Mouse (Mus musculus) limb, embryonic 15.5 days (tissue): ENCODE results near the gene Itm2b. TPM values are rescaled to one million over a fixed set of nuclear protein-coding genes. Genes with fewer than 3 reads are reported as not detected.
A peak's percentile ranks its signal among the peaks of the same experiment; 100 is the strongest.

Source experiments
- ATAC-seq: fragments of 200-750 bp; cut with Nextera tagmentation; 2 replicates; pipeline ENCODE4 v1.8.0; 2017; ENCODE audit warnings: low read depth, moderate TSS enrichment; ENCODE audit not compliant: insufficient number of reproducible peaks, low FRiP score, low TSS enrichment
- H3K27ac ChIP-seq: fragments of 300-500 bp; sonication (generic); 2 replicates; pipeline ENCODE4 v1.5.1; 2015; ENCODE audit warnings: moderate library complexity, mild to moderate bottlenecking, inconsistent platforms
- H3K27me3 ChIP-seq: fragments of 300-500 bp; sonication (generic); 2 replicates; pipeline ENCODE4 v1.6.1; 2015; ENCODE audit warnings: inconsistent platforms
- H3K36me3 ChIP-seq: fragments of 300-500 bp; sonication (generic); 2 replicates; pipeline ENCODE4 v1.6.1; 2015; ENCODE audit warnings: inconsistent platforms
- H3K4me1 ChIP-seq: fragments of 300-500 bp; sonication (generic); 2 replicates; pipeline ENCODE4 v1.6.1; 2015; ENCODE audit warnings: inconsistent platforms
- H3K4me2 ChIP-seq: fragments of 300-500 bp; sonication (generic); 2 replicates; pipeline ENCODE4 v1.6.1; 2015; ENCODE audit warnings: mild to moderate bottlenecking, inconsistent platforms
- H3K4me3 ChIP-seq: fragments of 300-500 bp; sonication (generic); 2 replicates; pipeline ENCODE4 v1.5.1; 2015; ENCODE audit warnings: mild to moderate bottlenecking, inconsistent platforms
- H3K9ac ChIP-seq: fragments of 300-500 bp; sonication (generic); 2 replicates; pipeline ENCODE4 v1.6.1; 2015; ENCODE audit warnings: inconsistent platforms
- H3K9me3 ChIP-seq: fragments of 300-500 bp; sonication (generic); 2 replicates; pipeline ENCODE4 v1.6.1; 2016; ENCODE audit warnings: inconsistent platforms
- WGBS: fragments of 180-500 bp; shearing (Covaris S2); methylation state at CpG from one replicate; pipeline ENCODE4 v1.1.7; 2015; 5-methylcytosine and 5-hydroxymethylcytosine counted together
- polyA plus RNA-seq: library from polyadenylated mRNA; unstranded; fragments of >200 nt; fragmentation: Nextera tagmentation; extraction: Ambion mirVana; gene quantifications from 2 replicates; pipeline ENCODE4 v1.2.1, GENCODE M21; 2015

The Itm2b gene
- polyA plus RNA-seq, 1 experiment from 2014 or later, result 1,189 TPM

GRCm38 (mm10) chr14:73331386-73331785 lies 53.7 kb downstream of the Itm2b start:
- H3K4me2 ChIP-seq, result no peak overlapping the region
- no peak overlapping the region for H3K4me3 ChIP-seq
- H3K4me1 ChIP-seq, result 0 out of 2 replicates have a peak, but pooled peaks cover 7% of the 10 kb centered on the region
- no peak overlapping the region for H3K9ac ChIP-seq
- H3K27me3 ChIP-seq, result no peaks in the 10 kb centered on the region
- no peaks in the 10 kb centered on the region for H3K36me3 ChIP-seq
- H3K27ac ChIP-seq, result no peak overlapping the region
- no peaks in the 10 kb centered on the region for H3K9me3 ChIP-seq
- no peak for ATAC-seq
- WGBS, result 86% methylated on average over 4 of the region's 4 CpGs

DNA sequence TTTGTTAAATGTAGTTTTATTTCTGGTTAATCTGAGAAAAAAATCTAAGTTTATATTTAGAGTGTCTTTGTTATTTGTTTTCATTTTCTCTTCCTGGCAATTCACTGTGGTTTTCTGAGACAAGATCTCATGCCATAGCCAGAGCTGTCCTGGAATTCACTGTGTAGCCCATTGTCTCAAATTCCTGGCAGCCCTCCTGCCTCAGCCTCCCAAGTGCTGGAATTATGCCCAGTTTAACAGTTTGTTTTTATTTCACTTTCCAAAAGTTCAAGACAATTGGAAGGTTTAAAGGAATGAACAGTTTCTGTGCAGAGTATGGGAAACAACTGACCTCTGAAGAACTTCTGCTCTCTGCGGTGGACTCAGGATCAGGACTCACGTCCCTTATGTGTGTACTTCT lies 55.2 kb downstream of the Itm2b start:
- ATAC-seq, result no peak
- H3K27me3 ChIP-seq, result no peaks in the 10 kb centered on the region
- WGBS, result 83% methylated on average over 2 of the region's 2 CpGs

GRCm38 (mm10) chr14:73326511-73326910 lies 58.6 kb downstream of the Itm2b start:
- WGBS, result 5% methylated on average over 8 of the region's 8 CpGs
- H3K4me2 ChIP-seq, result peak overlapping the region; percentile 89
- peaks cover 13% of the 10 kb centered on the region for H3K4me1 ChIP-seq
- H3K27me3 ChIP-seq, result no peaks in the 10 kb centered on the region
- no peaks in the 10 kb centered on the region for H3K9me3 ChIP-seq
- no peak for ATAC-seq
- no peaks in the 10 kb centered on the region for H3K36me3 ChIP-seq
- H3K27ac ChIP-seq, result peak overlapping the region; percentile 88
- H3K9ac ChIP-seq, result 0 out of 2 replicates have a peak overlapping the region, but pooled peaks have one; percentile 76
- peak overlapping the region; percentile 88 for H3K4me3 ChIP-seq

More for the DNA sequence above, 55.2 kb downstream of the Itm2b start:
- Histone ChIP-seq H3K27ac (no peak overlapping the region), H3K4me1 (0 out of 2 replicates have a peak, but pooled peaks cover 10% of the 10 kb centered on the region), H3K4me2 (no peak overlapping the region), H3K9me3 (no peaks in the 10 kb centered on the region), H3K36me3 (no peaks in the 10 kb centered on the region), H3K9ac (no peak overlapping the region), H3K4me3 (no peak overlapping the region)

DNA sequence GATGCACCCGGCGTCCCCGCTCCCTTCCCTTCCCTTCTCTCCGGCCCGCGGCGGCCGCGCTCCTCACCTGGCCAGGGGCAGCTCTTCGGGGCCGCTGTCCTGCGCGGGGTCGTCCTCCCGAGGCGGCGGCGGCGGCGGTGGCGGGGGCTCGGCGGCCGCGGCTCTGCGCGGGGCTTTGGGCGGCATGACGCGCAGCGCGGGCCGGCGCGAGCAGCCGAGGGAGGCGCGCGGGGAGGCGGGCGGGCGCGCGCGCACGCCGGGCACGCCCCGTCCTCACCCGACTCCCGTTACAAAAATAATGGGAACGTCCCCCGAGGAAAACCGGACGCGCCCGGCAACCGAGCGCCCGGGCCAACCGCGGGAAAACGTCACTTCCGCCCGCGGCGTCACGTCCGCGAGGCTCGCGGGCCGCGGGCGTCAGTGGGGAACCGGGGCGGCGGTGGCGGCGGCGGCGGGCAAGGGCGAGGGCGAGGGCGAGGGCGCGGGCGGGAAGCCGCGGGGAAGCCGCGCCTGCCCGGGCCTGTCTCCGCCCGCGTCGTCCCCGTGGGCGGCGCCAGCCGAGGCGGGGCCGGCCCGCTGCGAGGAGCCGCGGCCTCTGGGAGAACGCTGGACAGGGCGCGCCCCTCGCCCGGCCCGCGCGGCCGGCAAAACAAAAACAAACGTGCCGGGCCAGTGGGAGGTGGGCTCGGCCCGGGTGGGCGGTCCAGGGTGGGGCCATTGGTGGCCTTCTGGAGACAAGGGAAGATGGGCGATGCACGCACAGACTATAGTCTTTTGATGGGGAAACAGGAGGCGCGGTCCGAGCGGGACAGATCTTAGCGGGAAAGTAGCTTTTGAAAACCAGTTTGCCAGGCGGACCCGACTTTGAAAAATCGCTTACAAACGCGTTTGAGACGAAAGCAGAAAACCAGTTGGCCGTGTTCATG lies 59.4 kb downstream of the Itm2b start, which contains the start of gene Rb1:
Gene Rb1, minus strand, starts transcription at position 367 of the 926 bp plus-strand sequence.
- peaks cover 13% of the 10 kb centered on the region for H3K4me1 ChIP-seq
- under 1% methylated on average over 125 of the region's 135 CpGs for WGBS
- peak; percentile 90 for ATAC-seq
- peak within 1 kb of the TSS; percentile 89 for H3K4me2 ChIP-seq
- no peaks in the 10 kb centered on the region for H3K9me3 ChIP-seq
- H3K36me3 ChIP-seq, result no peaks in the 10 kb centered on the region
- H3K9ac ChIP-seq, result peak within 1 kb of the TSS; percentile 76
- H3K27ac ChIP-seq, result peak within 1 kb of the TSS; percentile 88
- no peaks in the 10 kb centered on the region for H3K27me3 ChIP-seq
- H3K4me3 ChIP-seq, result peak within 1 kb of the TSS; percentile 88

- peak overlapping the region; percentile 88 for H3K4me3 ChIP-seq
- H3K27me3 ChIP-seq, result no peaks in the 10 kb centered on the region
- 0 out of 2 replicates have a peak, but pooled peaks have one; percentile 20 for ATAC-seq
- H3K9me3 ChIP-seq, result no peaks in the 10 kb centered on the region
- H3K36me3 ChIP-seq, result no peaks in the 10 kb centered on the region
- H3K4me2 ChIP-seq, result peak overlapping the region; percentile 89
- H3K27ac ChIP-seq, result peak overlapping the region; percentile 88
- peak overlapping the region; percentile 76 for H3K9ac ChIP-seq
- peaks cover 13% of the 10 kb centered on the region for H3K4me1 ChIP-seq
- under 1% methylated on average over 47 of the region's 55 CpGs for WGBS
Measured at GRCm38 (mm10) chr14:73324634-73325455, 60.2 kb downstream of the Itm2b start.

DNA sequence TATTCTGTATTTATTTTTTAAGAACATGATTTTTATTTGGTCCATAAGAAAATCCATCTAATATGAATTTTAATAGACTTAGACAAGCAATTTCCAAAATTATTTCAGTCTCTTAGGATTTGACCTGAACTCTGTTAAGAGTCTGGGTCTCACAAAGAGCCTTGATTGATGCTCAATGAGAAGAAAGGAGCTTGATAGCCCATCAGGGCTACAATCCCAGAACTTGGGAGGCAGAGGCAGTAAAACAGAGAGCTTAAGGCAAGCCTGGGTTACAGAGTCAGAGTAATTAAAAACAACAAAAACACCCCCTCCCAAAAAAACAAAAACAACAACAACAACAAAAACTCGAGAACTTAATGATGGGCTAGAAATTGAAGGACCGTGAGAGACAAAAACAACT lies 61.1 kb downstream of the Itm2b start:
- no peak for ATAC-seq
- Histone ChIP-seq H3K36me3 (no peaks in the 10 kb centered on the region), H3K27me3 (no peaks in the 10 kb centered on the region), H3K9ac (no peak overlapping the region), H3K4me2 (no peak overlapping the region), H3K4me1 (peaks cover 13% of the 10 kb centered on the region), H3K27ac (no peak overlapping the region), H3K9me3 (no peaks in the 10 kb centered on the region), H3K4me3 (no peak overlapping the region)
- WGBS, result 54% methylated on average over 2 of the region's 2 CpGs

- Histone ChIP-seq H3K36me3 (no peaks in the 10 kb centered on the region), H3K27ac (no peak overlapping the region), H3K27me3 (no peaks in the 10 kb centered on the region), H3K4me3 (no peak overlapping the region), H3K9me3 (no peaks in the 10 kb centered on the region), H3K4me1 (peaks cover 13% of the 10 kb centered on the region), H3K9ac (no peak overlapping the region), H3K4me2 (no peak overlapping the region)
- 80% methylated on average over 3 of the region's 3 CpGs for WGBS
- no peak for ATAC-seq
Measured at GRCm38 (mm10) chr14:73322142-73322541, 62.9 kb downstream of the Itm2b start.

- Histone ChIP-seq H3K4me1 (no peaks in the 10 kb centered on the region), H3K36me3 (no peaks in the 10 kb centered on the region), H3K9me3 (no peaks in the 10 kb centered on the region), H3K9ac (no peak overlapping the region), H3K4me3 (no peak overlapping the region), H3K27ac (no peak overlapping the region), H3K27me3 (no peaks in the 10 kb centered on the region), H3K4me2 (no peak overlapping the region)
- no peak for ATAC-seq
Measured at GRCm38 (mm10) chr14:73316933-73317332, 68.2 kb downstream of the Itm2b start.

- Histone ChIP-seq H3K9me3 (no peaks in the 10 kb centered on the region), H3K36me3 (no peaks in the 10 kb centered on the region), H3K4me2 (no peak overlapping the region), H3K27ac (no peak overlapping the region), H3K4me1 (no peaks in the 10 kb centered on the region), H3K9ac (no peak overlapping the region), H3K4me3 (no peak overlapping the region), H3K27me3 (no peaks in the 10 kb centered on the region)
- WGBS, result 76% methylated on average over 4 of the region's 4 CpGs
- no peak for ATAC-seq
Measured at GRCm38 (mm10) chr14:73313864-73314263, 71.2 kb downstream of the Itm2b start.

- no peaks in the 10 kb centered on the region for H3K27me3 ChIP-seq
- H3K4me3 ChIP-seq, result no peak overlapping the region
- no peak overlapping the region for H3K9ac ChIP-seq
- 0 out of 2 replicates have a peak, but pooled peaks have one; percentile 71 for ATAC-seq
- no peaks in the 10 kb centered on the region for H3K36me3 ChIP-seq
- no peaks in the 10 kb centered on the region for H3K9me3 ChIP-seq
- H3K4me1 ChIP-seq, result no peaks in the 10 kb centered on the region
- no peak overlapping the region for H3K27ac ChIP-seq
- 43% methylated on average over 5 of the region's 5 CpGs for WGBS
- H3K4me2 ChIP-seq, result no peak overlapping the region
Measured at GRCm38 (mm10) chr14:73313396-73313795, 71.7 kb downstream of the Itm2b start.

- Histone ChIP-seq H3K27me3 (no peaks in the 10 kb centered on the region), H3K4me1 (no peaks in the 10 kb centered on the region), H3K9me3 (no peaks in the 10 kb centered on the region), H3K4me3 (no peak overlapping the region), H3K36me3 (no peaks in the 10 kb centered on the region), H3K9ac (no peak overlapping the region), H3K4me2 (no peak overlapping the region), H3K27ac (no peak overlapping the region)
- WGBS, result 76% methylated on average over 5 of the region's 5 CpGs
- ATAC-seq, result no peak
Measured at GRCm38 (mm10) chr14:73312909-73313308, 72.2 kb downstream of the Itm2b start.
